Mouse (Mus musculus): Measurements from ENCODE around the gene Ifitm10. TPM values are rescaled to one million over a fixed set of nuclear protein-coding genes. Genes with fewer than 3 reads are reported as not detected.
"Not testable (repeated sequence)": the region's sequence is repeated elsewhere in the genome, so short reads cannot be mapped to it uniquely, and the experiment has no call there.

The Ifitm10 gene
- polyA plus RNA-seq, 1 experiment from 2014 or later = 14.7 TPM

- peaks cover 17% of the 10 kb centered on the region for H3K4me1 ChIP-seq
- H3K9ac ChIP-seq (replicated peaks) = no peak overlapping the region
- WGBS = 32% methylated on average over 5 of the region's 5 CpGs
- ATAC-seq (ENCODE audit: low FRiP score) = 0 out of 2 replicates have a peak, but pooled peaks have one; percentile 46
- H3K9me3 ChIP-seq (replicated peaks) = no peaks in the 10 kb centered on the region
- no peaks in the 10 kb centered on the region for H3K27me3 ChIP-seq (replicated peaks)
- H3K4me3 ChIP-seq (replicated peaks) = no peak overlapping the region
- no peaks in the 10 kb centered on the region for H3K36me3 ChIP-seq
- H3K27ac ChIP-seq (replicated peaks) = no peak overlapping the region
- no peak overlapping the region for H3K4me2 ChIP-seq
Measured at GRCm38 (mm10) chr7:142314600-142315285, 58.8 kb downstream of the Ifitm10 start.

GRCm38 (mm10) chr7:142303929-142304328 lies 69.6 kb downstream of the Ifitm10 start:
- 96% methylated on average over 1 of the region's 1 CpGs for WGBS
- not testable (repeated sequence) for H3K36me3 ChIP-seq; H3K4me3 ChIP-seq (replicated peaks); H3K4me1 ChIP-seq; H3K9me3 ChIP-seq (replicated peaks); H3K27ac ChIP-seq (replicated peaks); H3K27me3 ChIP-seq (replicated peaks); ATAC-seq (ENCODE audit: low FRiP score); H3K4me2 ChIP-seq; H3K9ac ChIP-seq (replicated peaks)

GRCm38 (mm10) chr7:142303249-142303648 lies 70.3 kb downstream of the Ifitm10 start, which contains the start of gene Krtap5-4:
Gene Krtap5-4 (plus strand): TSS chr7:142303549.
- WGBS = 64% methylated on average over 3 of the region's 3 CpGs
- no peaks in the 10 kb centered on the region for H3K4me1 ChIP-seq
- no peaks in the 10 kb centered on the region for H3K9me3 ChIP-seq (replicated peaks)
- no peak within 1 kb of the TSS for H3K9ac ChIP-seq (replicated peaks)
- no peak within 1 kb of the TSS for H3K4me2 ChIP-seq
- peaks cover 7% of the 10 kb centered on the region; the same call in 1 of the 2 replicates for H3K27me3 ChIP-seq (replicated peaks)
- H3K4me3 ChIP-seq (replicated peaks) = no peak within 1 kb of the TSS
- ATAC-seq (ENCODE audit: low FRiP score) = no peak
- H3K36me3 ChIP-seq = no peaks in the 10 kb centered on the region
- H3K27ac ChIP-seq (replicated peaks) = no peak within 1 kb of the TSS

GRCm38 (mm10) chr7:142297018-142297417 lies 76.5 kb downstream of the Ifitm10 start, which contains the start of gene Krtap5-1:
Gene Krtap5-1 (minus strand): TSS chr7:142297118.
- H3K4me2 ChIP-seq; H3K27me3 ChIP-seq (replicated peaks); H3K4me3 ChIP-seq (replicated peaks); H3K9me3 ChIP-seq (replicated peaks); H3K27ac ChIP-seq (replicated peaks); H3K9ac ChIP-seq (replicated peaks); ATAC-seq (ENCODE audit: low FRiP score); H3K4me1 ChIP-seq; H3K36me3 ChIP-seq: not testable (repeated sequence)

DNA sequence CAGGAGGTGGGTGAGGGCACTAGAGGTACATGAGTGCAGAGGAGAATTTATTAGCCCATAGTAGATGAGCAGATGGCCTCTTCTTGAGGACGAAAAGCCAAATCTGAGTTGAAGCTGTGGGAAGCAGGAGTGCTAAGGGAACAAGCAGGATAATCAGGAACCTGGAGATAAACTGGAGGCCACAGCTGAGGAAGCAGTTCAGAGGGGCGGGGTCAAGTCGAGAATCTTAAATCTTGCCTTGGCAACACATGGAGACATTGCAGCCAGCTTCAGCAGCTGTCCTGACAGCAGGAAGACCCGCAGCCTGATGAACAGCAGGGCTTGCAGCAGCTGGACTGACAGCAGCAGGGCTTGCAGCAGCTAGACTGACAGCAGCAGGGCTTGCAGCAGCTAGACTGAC lies 77.4 kb downstream of the Ifitm10 start:
- H3K4me2 ChIP-seq; ATAC-seq (ENCODE audit: low FRiP score); H3K9ac ChIP-seq (replicated peaks); H3K4me3 ChIP-seq (replicated peaks); H3K27ac ChIP-seq (replicated peaks); H3K36me3 ChIP-seq; H3K4me1 ChIP-seq; H3K9me3 ChIP-seq (replicated peaks); H3K27me3 ChIP-seq (replicated peaks): not testable (repeated sequence)
- WGBS = 32% methylated on average over 4 of the region's 4 CpGs

DNA sequence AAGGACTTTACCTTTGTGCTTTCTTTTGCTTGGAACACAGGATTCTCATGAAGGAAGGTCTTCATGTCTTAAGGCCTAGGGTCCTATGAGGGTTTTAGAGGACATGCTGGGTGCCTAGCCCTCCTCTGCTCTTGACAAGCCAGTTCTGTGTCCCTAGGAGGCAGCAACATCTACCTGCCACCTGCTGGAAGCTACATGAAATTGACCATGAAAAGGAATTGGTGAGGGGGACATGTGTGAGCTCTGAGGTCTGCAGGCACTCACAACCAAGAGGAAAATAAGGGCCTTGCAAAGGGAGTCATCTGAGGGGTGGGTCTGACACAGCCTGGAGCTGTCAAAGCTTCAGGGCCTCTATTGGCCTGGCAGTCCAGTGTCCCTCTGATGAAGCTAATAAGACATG lies 78.1 kb downstream of the Ifitm10 start:
- Histone ChIP-seq H3K27me3 (replicated peaks) (no peaks in the 10 kb centered on the region; the same call in 1 of the 2 replicates), H3K4me3 (replicated peaks) (no peak overlapping the region), H3K4me2 (no peak overlapping the region), H3K36me3 (no peaks in the 10 kb centered on the region), H3K9ac (replicated peaks) (no peak overlapping the region), H3K9me3 (replicated peaks) (no peaks in the 10 kb centered on the region), H3K27ac (replicated peaks) (no peak overlapping the region), H3K4me1 (no peaks in the 10 kb centered on the region)
- ATAC-seq (ENCODE audit: low FRiP score) = no peak

DNA sequence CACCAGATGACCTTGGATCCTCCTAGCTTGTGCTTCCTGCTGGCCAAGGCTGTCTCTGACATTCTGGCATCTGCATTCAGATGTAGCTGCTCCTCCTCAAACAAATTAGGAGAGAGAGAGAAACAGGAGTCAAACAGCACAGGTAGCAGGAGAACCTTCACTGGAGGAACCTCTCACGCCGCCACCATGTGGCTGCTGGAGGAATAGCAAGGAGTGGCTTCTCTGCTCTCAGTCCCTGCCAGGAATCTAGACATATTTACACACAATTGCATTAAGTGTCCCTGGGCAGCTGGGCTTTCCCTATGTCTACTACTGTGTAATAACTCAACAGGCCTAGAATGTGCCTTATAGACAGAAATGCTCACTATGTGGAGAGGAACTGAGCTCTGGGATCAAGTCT lies 79.7 kb downstream of the Ifitm10 start:
- not testable (repeated sequence) for H3K4me2 ChIP-seq; H3K27ac ChIP-seq (replicated peaks); H3K4me3 ChIP-seq (replicated peaks); H3K4me1 ChIP-seq; ATAC-seq (ENCODE audit: low FRiP score); H3K9ac ChIP-seq (replicated peaks); H3K27me3 ChIP-seq (replicated peaks); H3K36me3 ChIP-seq; H3K9me3 ChIP-seq (replicated peaks)
- WGBS = 2% methylated on average over 2 of the region's 2 CpGs

GRCm38 (mm10) chr7:142285910-142286612 lies 87.5 kb downstream of the Ifitm10 start:
- not testable (repeated sequence) for H3K4me2 ChIP-seq

DNA sequence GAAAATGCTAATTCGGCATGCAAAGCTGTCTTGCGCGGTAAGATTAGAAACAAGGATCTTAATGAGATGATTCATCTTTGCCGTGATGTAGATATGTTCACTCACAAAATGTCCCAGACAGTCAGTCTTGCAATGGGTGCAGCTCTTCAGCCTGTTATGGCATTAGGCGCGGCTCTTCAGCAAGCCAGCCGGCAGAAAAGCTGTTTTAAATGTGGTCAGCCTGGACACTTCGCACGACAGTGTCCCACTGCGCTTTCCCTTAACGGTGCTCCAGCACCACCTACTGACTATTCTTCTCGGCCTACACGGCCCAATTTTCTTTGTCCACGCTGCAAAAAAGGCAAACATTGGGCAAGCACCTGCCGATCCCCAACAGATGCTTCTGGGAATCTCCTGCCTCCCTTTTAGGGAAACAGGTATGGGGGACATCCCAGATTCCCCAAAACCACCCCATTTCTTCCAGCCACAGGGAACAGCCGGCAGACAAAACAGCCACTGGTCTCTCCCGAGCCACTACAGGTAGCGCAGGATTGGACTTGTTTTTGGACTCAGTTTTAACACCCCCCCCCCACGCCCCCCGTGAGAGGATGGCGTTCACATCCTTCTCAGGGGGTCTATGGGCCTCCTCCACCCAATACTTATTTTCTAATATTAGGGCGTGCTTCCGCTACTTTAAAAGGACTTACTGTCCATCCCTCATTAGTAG lies 88.3 kb downstream of the Ifitm10 start:
- peaks cover 10% of the 10 kb centered on the region for H3K27me3 ChIP-seq (replicated peaks)
- H3K4me2 ChIP-seq = peak overlapping the region; percentile 77
- WGBS = 19% methylated on average over 23 of the region's 23 CpGs
- ATAC-seq (ENCODE audit: low FRiP score) = peak; percentile 81
- peaks cover 20% of the 10 kb centered on the region for H3K4me1 ChIP-seq
- no peaks in the 10 kb centered on the region for H3K36me3 ChIP-seq
- H3K4me3 ChIP-seq (replicated peaks) = peak overlapping the region; percentile 49
- no peaks in the 10 kb centered on the region for H3K9me3 ChIP-seq (replicated peaks)
- peak overlapping the region; percentile 75 for H3K27ac ChIP-seq (replicated peaks)
- peak overlapping the region; percentile 43 for H3K9ac ChIP-seq (replicated peaks)

More at GRCm38 (mm10) chr7:142285910-142286612, 87.5 kb downstream of the Ifitm10 start:
- not testable (repeated sequence) for ATAC-seq (ENCODE audit: low FRiP score); H3K9ac ChIP-seq (replicated peaks); H3K36me3 ChIP-seq; H3K9me3 ChIP-seq (replicated peaks); H3K4me3 ChIP-seq (replicated peaks); H3K27ac ChIP-seq (replicated peaks)
- peaks cover 10% of the 10 kb centered on the region for H3K27me3 ChIP-seq (replicated peaks)
- H3K4me1 ChIP-seq = peaks cover 20% of the 10 kb centered on the region
- 38% methylated on average over 9 of the region's 9 CpGs for WGBS

GRCm38 (mm10) chr7:142284615-142285080 lies 88.9 kb downstream of the Ifitm10 start:
- no peaks in the 10 kb centered on the region for H3K9me3 ChIP-seq (replicated peaks)
- ATAC-seq (ENCODE audit: low FRiP score) = peak; percentile 83
- H3K9ac ChIP-seq (replicated peaks) = peak overlapping the region; percentile 59
- H3K27ac ChIP-seq (replicated peaks) = peak overlapping the region; percentile 75
- no peaks in the 10 kb centered on the region for H3K36me3 ChIP-seq
- peaks cover 20% of the 10 kb centered on the region for H3K4me1 ChIP-seq
- H3K4me3 ChIP-seq (replicated peaks) = peak overlapping the region; percentile 49
- H3K27me3 ChIP-seq (replicated peaks) = peaks cover 10% of the 10 kb centered on the region
- WGBS = under 1% methylated on average over 19 of the region's 19 CpGs
- peak overlapping the region; percentile 77 for H3K4me2 ChIP-seq

DNA sequence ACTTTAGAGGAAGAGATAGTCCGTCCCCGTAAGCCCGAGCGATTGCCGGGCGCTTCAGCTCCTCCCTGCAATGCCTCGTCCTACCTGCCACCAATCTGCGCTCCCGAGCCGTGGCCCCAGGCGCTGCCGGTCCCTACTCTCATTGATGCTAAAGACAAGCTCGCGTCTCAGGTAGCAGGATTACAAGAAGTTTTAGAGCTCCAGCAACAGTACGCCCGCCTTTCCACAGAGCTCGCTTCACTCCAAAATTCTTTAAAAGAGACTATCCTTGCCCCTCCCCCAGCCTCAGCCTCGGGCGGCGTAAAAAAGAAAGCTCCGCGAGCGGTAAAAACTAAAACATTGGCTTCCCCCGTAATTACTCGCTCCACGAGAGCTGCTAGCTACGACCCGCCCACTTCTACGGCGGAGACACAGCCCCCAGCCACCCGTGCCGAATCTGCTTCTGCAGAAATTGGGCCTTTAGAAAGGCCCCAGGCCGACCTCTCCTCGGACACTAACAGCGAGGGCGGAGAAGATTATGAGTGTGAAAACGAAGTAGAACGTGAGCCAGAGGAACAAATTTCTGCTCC lies 89.4 kb downstream of the Ifitm10 start:
- WGBS = under 1% methylated on average over 38 of the region's 38 CpGs

More for the DNA sequence above, 89.4 kb downstream of the Ifitm10 start:
- Histone ChIP-seq H3K27ac (replicated peaks) (peak overlapping the region; percentile 62), H3K36me3 (no peaks in the 10 kb centered on the region), H3K27me3 (replicated peaks) (peaks cover 10% of the 10 kb centered on the region), H3K4me3 (replicated peaks) (peak overlapping the region; percentile 49), H3K4me2 (peak overlapping the region; percentile 77), H3K9ac (replicated peaks) (peak overlapping the region; percentile 59), H3K4me1 (peaks cover 20% of the 10 kb centered on the region), H3K9me3 (replicated peaks) (no peaks in the 10 kb centered on the region)
- peak; percentile 74 for ATAC-seq (ENCODE audit: low FRiP score)
